Comparison of ENCODE assay signal across 8 mouse cellular contexts in the genomic region with DNA sequence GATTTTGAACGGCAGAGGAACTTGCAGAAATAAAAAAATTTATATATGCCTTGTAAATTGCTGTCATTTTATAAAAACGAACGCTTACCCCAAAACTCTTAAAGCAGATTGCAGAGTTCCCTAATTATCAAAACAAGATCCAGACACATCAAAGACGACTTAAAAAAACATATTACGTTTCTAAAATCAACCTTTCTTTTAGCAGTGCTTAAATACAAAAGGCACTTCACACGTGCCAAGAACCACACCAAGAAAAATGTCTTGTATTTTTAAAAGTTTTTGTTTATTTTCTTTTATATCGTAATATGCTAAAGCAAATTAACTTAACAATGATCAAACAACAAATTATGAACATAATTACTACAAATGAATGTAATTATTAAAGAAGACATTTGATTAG. TPM values are rescaled to one million over a fixed set of nuclear protein-coding genes. Genes with fewer than 3 reads are reported as not detected.
DNase-seq lines count a peak whose midpoint lies in the region; ATAC-seq and TF ChIP-seq lines count a peak whose summit lies in the region.

No protein-coding gene starts in this region.

- peak overlapping the region; percentile 73 for H3K4me3 ChIP-seq in heart, embryonic 15.5 days
- H3K4me3 ChIP-seq in G1E (ENCODE audit: low read depth, low read length), result peak overlapping the region; percentile 83
- peak overlapping the region; percentile 89 for H3K4me3 ChIP-seq in forebrain, embryonic 15.5 days
- peak overlapping the region; percentile 71 for H3K4me3 ChIP-seq in midbrain, embryonic 10.5 days

- 4% methylated on average over 7 of the region's 7 CpGs for WGBS in heart, embryonic 15.5 days
- 2% methylated on average over 7 of the region's 7 CpGs for WGBS in forebrain, embryonic 15.5 days
- WGBS in midbrain, embryonic 10.5 days, result 7% methylated on average over 7 of the region's 7 CpGs

- H3K27me3 ChIP-seq in heart, embryonic 15.5 days, result no peaks in the 10 kb centered on the region
- H3K27me3 ChIP-seq in G1E (ENCODE audit: insufficient read depth, low read length), result no peaks in the 10 kb centered on the region
- no peaks in the 10 kb centered on the region for H3K27me3 ChIP-seq in forebrain, embryonic 15.5 days
- no peaks in the 10 kb centered on the region for H3K27me3 ChIP-seq in midbrain, embryonic 10.5 days (ENCODE audit: low read depth, poor library complexity, severe bottlenecking)

- no peak for DNase-seq in heart, adult 11 months
- no peak for DNase-seq in G1E (ENCODE audit: low spot score)
- DNase-seq in midbrain, embryonic 10.5 days (ENCODE audit: low spot score), result no peak
- DNase-seq in adipocyte (ENCODE audit: low spot score), result no peak
- no peak for DNase-seq in ovary, postnatal 36 days (ENCODE audit: low spot score)
- no peak for DNase-seq in thymus, postnatal 4 days

- H3K36me3 ChIP-seq in heart, embryonic 15.5 days, result no peaks in the 10 kb centered on the region; the same call in 1 of the 2 replicates
- peaks cover 14% of the 10 kb centered on the region for H3K36me3 ChIP-seq in G1E (replicated peaks)
- H3K36me3 ChIP-seq in forebrain, embryonic 15.5 days, result 0 out of 2 replicates have a peak, but pooled peaks cover 2% of the 10 kb centered on the region
- 0 out of 2 replicates have a peak, but pooled peaks cover 5% of the 10 kb centered on the region for H3K36me3 ChIP-seq in midbrain, embryonic 10.5 days

- H3K4me2 ChIP-seq in heart, embryonic 15.5 days, result peak overlapping the region; percentile 71
- peak overlapping the region; percentile 65 for H3K4me2 ChIP-seq in forebrain, embryonic 15.5 days (replicated peaks)

- peak overlapping the region; percentile 95; the same call in 1 of the 2 replicates for H3K27ac ChIP-seq in heart, embryonic 15.5 days
- peak overlapping the region; percentile 97; the same call in 1 of the 2 replicates for H3K27ac ChIP-seq in forebrain, embryonic 15.5 days (replicated peaks)
- peak overlapping the region; percentile 92 for H3K27ac ChIP-seq in midbrain, embryonic 10.5 days (replicated peaks)

- no peak for ATAC-seq in heart, embryonic 15.5 days (replicated peaks; ENCODE audit: insufficient number of reproducible peaks, insufficient read depth, low FRiP score, low read depth)
- no peak for ATAC-seq in G1E (ENCODE audit: extremely low read depth, insufficient number of reproducible peaks, low FRiP score, poor library complexity, severe bottlenecking)
- ATAC-seq in forebrain, embryonic 15.5 days (replicated peaks), result no peak

- TF ChIP-seq CTCF in G1E (IDR thresholded peaks at IDR 0.05; ENCODE audit: low read depth, low read length), result no peak

- H3K9me3 ChIP-seq in heart, embryonic 15.5 days (replicated peaks), result no peaks in the 10 kb centered on the region
- no peaks in the 10 kb centered on the region for H3K9me3 ChIP-seq in G1E (replicated peaks)
- no peaks in the 10 kb centered on the region for H3K9me3 ChIP-seq in forebrain, embryonic 15.5 days
- H3K9me3 ChIP-seq in midbrain, embryonic 10.5 days (replicated peaks), result no peaks in the 10 kb centered on the region

- H3K9ac ChIP-seq in heart, embryonic 15.5 days, result peak overlapping the region; percentile 78
- H3K9ac ChIP-seq in forebrain, embryonic 15.5 days (replicated peaks), result peak overlapping the region; percentile 72

- peaks cover 6% of the 10 kb centered on the region; the same call in 1 of the 2 replicates for H3K4me1 ChIP-seq in heart, embryonic 15.5 days (replicated peaks)
- H3K4me1 ChIP-seq in G1E (ENCODE audit: insufficient read depth, low read depth, low read length), result peaks cover 12% of the 10 kb centered on the region
- H3K4me1 ChIP-seq in forebrain, embryonic 15.5 days, result peaks cover 9% of the 10 kb centered on the region
- peaks cover 8% of the 10 kb centered on the region; the same call in 1 of the 2 replicates for H3K4me1 ChIP-seq in midbrain, embryonic 10.5 days

RNA-seq across cellular contexts. Expression of a gene that starts 0.7 kb away (rescaled TPM):
- polyA plus RNA-seq in heart, embryonic 15.5 days (2015; fragmentation: Nextera tagmentation; extraction: Ambion mirVana), result 79.0 and 88.6 TPM in 2 replicates
- total RNA-seq in G1E (2014; fragmentation: Nextera tagmentation), result 144 and 205 TPM in 2 replicates
- total RNA-seq in G1E (2017), result 159 and 166 TPM in 2 replicates
- polyA plus RNA-seq in G1E (2012), result 28.1 and 64.2 TPM in 2 replicates
- polyA plus RNA-seq in forebrain, embryonic 15.5 days (2015; fragmentation: Nextera tagmentation; extraction: Ambion mirVana), result 110 and 121 TPM in 2 replicates
- 125 and 129 TPM in 2 replicates for polyA plus RNA-seq in midbrain, embryonic 10.5 days (2016; fragmentation: Nextera tagmentation; extraction: Ambion mirVana)

RNA-seq across cellular contexts. Expression of a gene that starts 48.5 kb away (rescaled TPM):
- 26.9 and 28.9 TPM in 2 replicates for polyA plus RNA-seq in heart, embryonic 15.5 days (2015; fragmentation: Nextera tagmentation; extraction: Ambion mirVana)
- 30.3 and 44.0 TPM in 2 replicates for total RNA-seq in G1E (2014; fragmentation: Nextera tagmentation)
- 99.1 and 116 TPM in 2 replicates for total RNA-seq in G1E (2017)
- 64.7 and 98.4 TPM in 2 replicates for polyA plus RNA-seq in G1E (2012)
- polyA plus RNA-seq in forebrain, embryonic 15.5 days (2015; fragmentation: Nextera tagmentation; extraction: Ambion mirVana), result 26.8 and 31.7 TPM in 2 replicates
- polyA plus RNA-seq in midbrain, embryonic 10.5 days (2016; fragmentation: Nextera tagmentation; extraction: Ambion mirVana), result 29.4 and 30.6 TPM in 2 replicates

RNA-seq across cellular contexts. Expression of a gene that starts 48.5 kb away (rescaled TPM):
- 29.7 and 33.7 TPM in 2 replicates for polyA plus RNA-seq in heart, embryonic 15.5 days (2015; fragmentation: Nextera tagmentation; extraction: Ambion mirVana)
- total RNA-seq in G1E (2014; fragmentation: Nextera tagmentation) (80.0 and 81.6 TPM in 2 replicates), G1E (2017) (103 and 123 TPM in 2 replicates)
- 3.5 and 5.3 TPM in 2 replicates for polyA plus RNA-seq in G1E (2012)
- 32.3 and 36.0 TPM in 2 replicates for polyA plus RNA-seq in forebrain, embryonic 15.5 days (2015; fragmentation: Nextera tagmentation; extraction: Ambion mirVana)
- 34.2 and 38.6 TPM in 2 replicates for polyA plus RNA-seq in midbrain, embryonic 10.5 days (2016; fragmentation: Nextera tagmentation; extraction: Ambion mirVana)
